Mouse (Mus musculus) forebrain, postnatal 0 days (tissue): ENCODE measurements around the gene Gm12184. TPM values are rescaled to one million over a fixed set of nuclear protein-coding genes. Genes with fewer than 3 reads are reported as not detected.

ENCODE experiments used
- ATAC-seq: fragments of 200-750 bp; cut with Nextera tagmentation; 2 replicates; pipeline ENCODE4 v1.8.0; 2017; ENCODE audit warnings: mild to moderate bottlenecking, moderate library complexity
- DNase-seq: peaks from one replicate; pipeline ENCODE4 v3.0.0-alpha.2; 2015
- H3K27ac ChIP-seq: fragments of 300-500 bp; sonication (generic); 2 replicates; pipeline ENCODE4 v1.5.1; 2014; ENCODE audit warnings: low read depth, mild to moderate bottlenecking, antibody characterized with exemption, low read length, moderate library complexity, mixed read lengths
- H3K27me3 ChIP-seq: fragments of 300-500 bp; sonication (generic); 2 replicates; pipeline ENCODE4 v1.6.1; 2014; ENCODE audit warnings: mild to moderate bottlenecking, low read length, mixed read lengths; ENCODE audit not compliant: insufficient read depth
- H3K36me3 ChIP-seq: fragments of 300-500 bp; sonication (generic); 2 replicates; pipeline ENCODE4 v1.6.1; 2014; ENCODE audit warnings: mild to moderate bottlenecking, moderate library complexity; ENCODE audit not compliant: insufficient read depth
- H3K4me1 ChIP-seq: fragments of 300-500 bp; sonication (generic); 2 replicates; pipeline ENCODE4 v1.6.1; 2014; ENCODE audit warnings: antibody characterized with exemption; ENCODE audit not compliant: insufficient read depth
- H3K4me2 ChIP-seq: fragments of 300-500 bp; sonication (generic); 2 replicates; pipeline ENCODE4 v1.6.1; 2014; ENCODE audit warnings: low read depth, mild to moderate bottlenecking, moderate library complexity
- H3K4me3 ChIP-seq: fragments of 300-500 bp; sonication (generic); 2 replicates; pipeline ENCODE4 v1.5.1; 2014; ENCODE audit warnings: low read depth, low read length, mixed read lengths
- H3K9ac ChIP-seq: fragments of 300-500 bp; sonication (generic); 2 replicates; pipeline ENCODE4 v1.6.1; 2014; ENCODE audit warnings: mild to moderate bottlenecking
- H3K9me3 ChIP-seq: fragments of 300-500 bp; sonication (generic); 2 replicates; pipeline ENCODE4 v1.6.1; 2016; ENCODE audit warnings: low read length
- CTCF ChIP-seq: sonication (generic); IDR thresholded peaks from 2 replicates; pipeline ENCODE4 v1.5.1; 2016; ENCODE audit warnings: antibody characterized with exemption, control low read depth, low read depth
- WGBS: fragments of 180-500 bp; shearing (Covaris S2); extraction: QIAGEN DNeasy Blood & Tissue Kit; methylation state at CpG from one replicate; pipeline ENCODE4 v1.1.7; 2014; 5-methylcytosine and 5-hydroxymethylcytosine counted together
- polyA plus RNA-seq: library from polyadenylated mRNA; unstranded; fragments of >200 nt; fragmentation: Nextera tagmentation; extraction: Ambion mirVana; gene quantifications from 2 replicates; pipeline ENCODE4 v1.2.1, GENCODE M21; 2015
- total RNA-seq: library from RNA; depleted of rRNA; stranded (reverse); fragments of >200 nt; gene quantifications from 2 replicates; pipeline ENCODE4 v1.2.3, GENCODE M21; 2014

Gm12184 gene
- total and polyA plus RNA-seq, 2 experiments from 2014 or later: 3.7 to 9.3 TPM

DNA sequence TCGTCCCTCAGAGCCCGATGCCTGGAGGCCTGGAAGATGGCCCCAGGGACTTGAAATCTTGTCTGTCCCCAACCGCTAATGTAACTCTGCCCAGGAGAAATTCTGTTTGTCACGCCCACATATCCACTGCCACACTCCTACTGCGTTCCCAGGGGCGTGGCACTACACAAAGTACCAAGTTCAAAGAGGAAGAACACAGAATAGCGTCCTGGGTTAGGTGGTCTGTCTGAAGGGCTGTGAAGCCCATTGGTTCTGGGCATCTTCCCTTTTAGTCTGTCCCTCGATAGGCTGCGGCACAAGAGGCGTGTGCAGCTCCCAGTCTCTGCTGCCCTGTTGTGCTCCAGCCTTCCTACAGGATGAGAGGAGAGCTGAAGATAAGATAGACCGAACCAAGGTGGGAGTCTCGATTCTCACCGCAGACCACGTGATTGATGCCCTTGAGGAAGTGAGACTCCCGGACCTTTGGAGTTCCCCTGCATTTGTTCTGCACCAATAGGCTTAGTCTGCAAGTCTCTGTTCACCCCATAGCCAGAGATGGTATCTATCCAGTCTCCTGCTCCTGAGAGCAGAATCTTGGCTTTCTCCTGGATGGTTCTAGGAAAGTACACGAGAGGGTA is 11.8 kb upstream of the Gm12184 start:
- Histone ChIP-seq H3K4me1 (peaks cover 7% of the 10 kb centered on the region), H3K27ac (peak overlapping the region; percentile 72), H3K27me3 (no peaks in the 10 kb centered on the region), H3K9ac (peak overlapping the region; percentile 77), H3K4me3 (peak overlapping the region; percentile 69), H3K4me2 (peak overlapping the region; percentile 85), H3K36me3 (no peaks in the 10 kb centered on the region), H3K9me3 (no peaks in the 10 kb centered on the region)
- DNase-seq (no peak), ATAC-seq (peak; percentile 9)
- no peak for TF ChIP-seq CTCF
- WGBS: 1% methylated on average over 16 of the region's 16 CpGs

DNA sequence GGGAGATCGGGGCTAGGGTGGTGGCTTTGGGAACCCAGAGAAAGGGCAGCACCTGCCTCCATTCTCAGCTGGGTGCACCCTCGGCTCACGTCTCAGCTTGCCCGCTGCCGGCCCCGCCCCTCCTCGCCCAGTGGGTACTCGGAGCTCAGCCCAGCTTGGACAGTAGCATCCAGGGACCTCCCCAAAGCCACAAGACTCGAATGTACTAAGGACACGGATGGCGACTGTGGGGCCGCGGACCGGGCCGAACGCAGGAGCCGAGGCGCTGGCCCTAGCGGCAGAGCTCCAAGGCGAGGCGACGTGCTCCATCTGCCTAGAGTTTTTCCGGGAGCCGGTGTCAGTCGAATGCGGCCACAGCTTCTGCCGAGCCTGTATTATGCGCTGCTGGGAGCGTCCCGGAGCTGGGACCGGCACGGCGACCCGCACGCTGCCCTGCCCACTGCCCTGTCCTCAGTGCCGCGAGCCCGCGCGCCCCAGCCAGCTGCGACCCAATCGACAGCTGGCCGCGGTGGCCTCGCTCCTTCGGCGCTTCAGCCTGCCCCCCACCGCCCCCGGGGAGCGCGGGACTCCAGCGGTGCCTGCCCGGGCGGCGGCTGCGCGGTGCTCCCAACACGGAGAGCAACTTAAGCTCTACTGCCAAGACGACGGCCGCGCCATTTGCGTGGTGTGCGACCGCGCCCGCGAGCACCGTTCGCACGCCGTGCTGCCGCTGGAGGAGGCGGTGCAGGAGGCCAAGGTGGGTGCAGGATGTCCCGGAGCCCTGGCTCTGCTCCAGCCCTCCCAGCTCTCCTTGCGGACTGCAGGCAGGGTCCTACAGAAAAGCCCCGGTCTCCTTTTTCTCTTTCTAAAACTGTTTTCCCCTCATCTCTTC is 11.1 kb upstream of the Gm12184 start:
- Histone ChIP-seq H3K27me3 (no peaks in the 10 kb centered on the region), H3K4me3 (peak overlapping the region; percentile 69), H3K9me3 (no peaks in the 10 kb centered on the region), H3K4me1 (peaks cover 7% of the 10 kb centered on the region), H3K27ac (peak overlapping the region; percentile 72), H3K9ac (peak overlapping the region; percentile 77), H3K4me2 (peak overlapping the region; percentile 85), H3K36me3 (no peaks in the 10 kb centered on the region)
- ATAC-seq (peak; percentile 34), DNase-seq (peak; percentile 71)
- TF ChIP-seq CTCF: peak; percentile 3; the same call in 1 of the 2 replicates
- 4% methylated on average over 75 of the region's 77 CpGs for WGBS

DNA sequence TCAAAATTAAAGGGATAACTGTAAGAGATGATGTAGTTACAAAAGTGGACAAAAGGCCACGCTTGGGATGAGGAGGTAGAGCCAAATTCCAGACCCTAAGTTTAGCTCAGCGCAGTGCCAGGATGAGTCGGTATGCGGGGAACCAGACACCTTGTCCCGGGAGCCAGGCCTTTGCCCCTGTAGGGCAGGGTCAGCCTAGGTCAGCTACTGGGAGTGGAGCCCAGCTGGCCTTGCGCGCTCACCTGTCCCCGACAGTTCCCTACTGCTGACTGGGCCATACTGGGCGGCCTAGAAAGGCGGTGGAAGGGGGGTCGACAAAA is 10.5 kb upstream of the Gm12184 start:
- Histone ChIP-seq H3K36me3 (no peaks in the 10 kb centered on the region), H3K4me1 (peaks cover 7% of the 10 kb centered on the region), H3K9me3 (no peaks in the 10 kb centered on the region), H3K4me3 (peak overlapping the region; percentile 69), H3K27me3 (no peaks in the 10 kb centered on the region), H3K27ac (peak overlapping the region; percentile 72; the same call in 1 of the 2 replicates), H3K4me2 (peak overlapping the region; percentile 85), H3K9ac (peak overlapping the region; percentile 77)
- no peak for DNase-seq
- TF ChIP-seq CTCF: no peak
- WGBS: 10% methylated on average over 11 of the region's 11 CpGs
- ATAC-seq: no peak

DNA sequence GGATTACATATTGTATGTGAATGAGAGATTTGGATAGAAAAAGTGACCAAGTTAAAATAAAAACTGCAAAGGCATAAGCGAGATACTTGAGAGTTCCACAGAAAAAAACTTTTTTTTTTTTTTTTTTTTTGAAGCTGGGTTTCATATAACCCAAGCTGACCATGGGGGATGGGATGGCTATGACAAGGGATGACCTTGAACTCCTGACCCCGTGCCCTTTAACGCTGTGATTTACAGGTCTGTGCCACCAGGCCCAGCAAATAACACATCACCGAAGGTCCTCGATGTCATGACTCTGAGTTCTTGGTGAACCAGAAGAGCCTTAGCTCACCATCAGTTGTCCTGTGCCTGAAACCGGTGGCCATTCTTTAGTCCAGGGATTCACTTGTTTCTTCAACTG is 9.5 kb upstream of the Gm12184 start:
- Histone ChIP-seq H3K4me1 (peaks cover 7% of the 10 kb centered on the region), H3K4me3 (no peak overlapping the region), H3K4me2 (no peak overlapping the region), H3K36me3 (no peaks in the 10 kb centered on the region), H3K27me3 (no peaks in the 10 kb centered on the region), H3K27ac (no peak overlapping the region), H3K9ac (no peak overlapping the region), H3K9me3 (no peaks in the 10 kb centered on the region)
- ATAC-seq: no peak
- WGBS: 77% methylated on average over 6 of the region's 6 CpGs
- DNase-seq: no peak
- no peak for TF ChIP-seq CTCF

DNA sequence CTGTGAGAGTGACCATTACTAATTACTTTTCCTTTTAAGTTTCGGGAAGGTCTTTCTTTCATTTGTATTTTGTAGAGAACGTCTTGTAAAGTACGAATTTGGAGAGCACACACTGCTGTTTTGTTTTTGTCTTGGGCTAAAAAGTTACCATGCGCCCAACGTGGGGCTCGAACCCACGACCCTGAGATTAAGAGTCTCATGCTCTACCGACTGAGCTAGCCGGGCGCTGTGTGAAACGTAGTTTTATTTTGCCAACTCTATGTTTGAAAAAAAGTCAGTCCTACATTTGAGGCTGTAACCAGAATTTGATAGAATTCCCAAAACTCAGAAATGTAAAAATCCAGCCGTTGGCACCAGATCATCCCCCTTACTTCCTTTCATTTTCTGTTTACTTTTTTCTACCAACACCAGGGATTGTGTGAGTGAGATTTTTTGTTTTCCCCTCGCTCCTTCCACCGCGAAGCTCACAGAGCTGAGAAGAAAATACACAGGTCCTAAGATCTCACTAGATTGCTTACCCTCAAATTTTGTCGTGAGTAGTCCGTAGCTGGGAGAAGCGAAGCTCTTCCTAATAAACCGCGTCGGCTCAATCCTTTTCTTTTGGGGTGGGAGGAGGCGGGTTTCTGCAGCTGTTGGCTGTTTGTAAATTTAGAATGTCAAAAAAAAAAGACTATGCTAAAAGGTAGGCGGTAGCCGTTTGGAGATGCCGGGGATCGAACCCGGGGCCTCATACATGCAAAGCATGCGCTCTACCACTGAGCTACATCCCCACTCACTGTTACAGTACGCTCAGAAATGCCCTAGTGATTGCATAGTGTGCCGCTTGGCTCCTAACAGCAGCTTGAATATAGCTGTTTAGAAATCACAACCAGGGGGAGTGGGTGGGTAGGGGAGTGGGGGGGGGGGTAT is 7.5 kb upstream of the Gm12184 start:
- Histone ChIP-seq H3K27ac (peak overlapping the region; percentile 78), H3K4me1 (peaks cover 7% of the 10 kb centered on the region), H3K27me3 (no peaks in the 10 kb centered on the region), H3K4me3 (peak overlapping the region; percentile 68), H3K9ac (peak overlapping the region; percentile 49), H3K36me3 (no peaks in the 10 kb centered on the region), H3K9me3 (no peaks in the 10 kb centered on the region), H3K4me2 (peak overlapping the region; percentile 50)
- TF ChIP-seq CTCF: no peak
- DNase-seq (peak; percentile 96), ATAC-seq (peak; percentile 91)
- WGBS: under 1% methylated on average over 30 of the region's 30 CpGs

DNA sequence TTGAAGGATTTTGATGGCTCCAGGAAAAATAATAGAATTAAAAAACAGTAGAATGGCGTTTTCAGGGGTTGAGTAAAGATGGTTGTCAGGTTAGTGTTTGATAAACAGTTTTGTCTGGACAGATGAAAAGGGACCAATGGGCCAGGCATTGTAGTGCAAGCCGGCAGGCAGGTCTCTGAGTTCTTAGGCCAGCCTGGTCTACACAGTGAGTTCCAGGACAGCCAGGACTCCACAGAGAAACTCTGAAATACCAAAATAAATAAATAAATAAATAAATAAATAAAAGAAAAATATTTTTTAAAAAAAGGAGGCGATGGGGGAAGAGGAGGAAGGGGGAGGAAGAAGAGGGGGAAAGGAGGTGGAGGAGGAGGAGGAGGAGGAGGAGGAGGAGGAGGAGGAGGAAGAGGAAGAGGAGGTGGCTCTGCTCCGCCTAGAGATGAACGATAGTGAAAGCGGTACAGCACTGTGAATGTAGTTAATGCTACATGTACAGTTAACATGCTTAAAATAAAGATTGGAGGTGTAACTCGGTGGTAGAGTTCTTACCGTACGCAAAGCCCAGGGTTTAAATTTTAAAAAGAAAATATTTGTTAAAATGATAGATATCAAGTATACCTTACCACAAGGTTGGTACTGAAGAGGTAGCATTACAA is 6.7 kb upstream of the Gm12184 start:
- TF ChIP-seq CTCF: no peak
- peaks cover under 1% of the 10 kb centered on the region for H3K4me1 ChIP-seq
- DNase-seq: no peak
- no peak overlapping the region for H3K27ac ChIP-seq
- H3K36me3 ChIP-seq: no peaks in the 10 kb centered on the region
- H3K27me3 ChIP-seq: no peaks in the 10 kb centered on the region
- H3K4me2 ChIP-seq: peak overlapping the region; percentile 50
- ATAC-seq: no peak
- WGBS: 36% methylated on average over 9 of the region's 9 CpGs
- H3K4me3 ChIP-seq: peak overlapping the region; percentile 68
- H3K9me3 ChIP-seq: no peaks in the 10 kb centered on the region
- 0 out of 2 replicates have a peak overlapping the region, but pooled peaks have one; percentile 49 for H3K9ac ChIP-seq
